Mouse (Mus musculus): ENCODE measurements around the gene Shroom3.

GRCm38 (mm10) chr5:92886141-92886540 lies 202.9 kb downstream of the Shroom3 start:
- no peak for TF ChIP-seq NELFE (IDR thresholded peaks at IDR 0.05; ENCODE audit: low read depth, low read length)
- no peak for TF ChIP-seq EP300 (IDR thresholded peaks at IDR 0.05; ENCODE audit: low read length)
